In genomic region chr7:127211014-127211745, GRCm38 (mm10) we compare ENCODE assay signal across 13 mouse cellular contexts. TPM values are rescaled to one million over a fixed set of nuclear protein-coding genes. Genes with fewer than 3 reads are reported as not detected.
DNase-seq lines count a peak whose midpoint lies in the region; TF ChIP-seq lines count a peak whose summit lies in the region.
"Had no signal": no experiment of that assay in that cellular context is flagged by ENCODE, and none has a peak within 500 bp of the region (broad histone marks: within the 10 kb centered on the region; RNA-seq: fewer than 3 reads in every experiment).

No protein-coding gene starts in this region.

- TF ChIP-seq POLR2A in kidney, adult 2 months (IDR thresholded peaks at IDR 0.05; ENCODE audit: low read depth, low read length) = no peak

- 66% methylated on average over 5 of the region's 5 CpGs for WGBS in kidney, adult 2 months

- H3K36me3 ChIP-seq in kidney, adult 2 months (ENCODE audit: control insufficient read depth, insufficient read depth, low read length) = no peaks in the 10 kb centered on the region
- no peaks in the 10 kb centered on the region; the same call in 1 of the 2 replicates for H3K36me3 ChIP-seq in splenic B cell, adult 2 months (ENCODE audit: control insufficient read depth, insufficient read depth, low read length, poor library complexity, severe bottlenecking)

- peaks cover 7% of the 10 kb centered on the region; the same call in 1 of the 2 replicates for H3K4me1 ChIP-seq in kidney, adult 2 months (ENCODE audit: control insufficient read depth, insufficient read depth, low read length)

- no peaks in the 10 kb centered on the region for H3K27me3 ChIP-seq in kidney, adult 2 months (replicated peaks; ENCODE audit: control insufficient read depth, insufficient read depth, low read length)
- no peaks in the 10 kb centered on the region for H3K27me3 ChIP-seq in splenic B cell, adult 2 months (ENCODE audit: control insufficient read depth, insufficient read depth, low read length, poor library complexity, severe bottlenecking)

- peak; percentile 51 for DNase-seq in cerebellum, adult 11-12 months
- no peak for DNase-seq in cerebellum, postnatal 25 days
- DNase-seq in kidney, adult 2 months = peak; percentile 42
- no peak for DNase-seq in kidney, adult 8-10 months
- peak; percentile 34 for DNase-seq in thymus, postnatal 25 days
- DNase-seq in thymus, adult 18-20 months = no peak
- DNase-seq in splenic B cell, adult 2 months (ENCODE audit: low read depth, low spot score) = peak; percentile 25
- DNase-seq in MN1 (ENCODE audit: low spot score) = no peak
- DNase-seq: left cerebral cortex, postnatal 4 days; lung, adult 2 months; right cerebral cortex, postnatal 25 days had no signal

- TF ChIP-seq CTCF in kidney, adult 2 months (conservative IDR thresholded peaks at IDR 0.05; ENCODE audit: insufficient read depth, insufficient read length, low read depth, low read length) = no peak

- no peak overlapping the region for H3K27ac ChIP-seq in kidney, adult 2 months (ENCODE audit: insufficient read depth, low read depth, low read length)
- H3K27ac ChIP-seq: forebrain, embryonic 13.5 days; stomach, postnatal 0 days had no signal

- H3K4me3 ChIP-seq in kidney, adult 2 months (ENCODE audit: insufficient read depth, low read depth, low read length) = no peak overlapping the region
- H3K4me3 ChIP-seq: forebrain, embryonic 13.5 days had no signal

RNA-seq across cellular contexts. Expression of gene Mylpf, which starts 2.5 kb away (rescaled TPM):
- polyA plus RNA-seq in kidney, adult 2 months (2012; rRNA removed) = 0.33 and 90.1 TPM in 2 replicates

RNA-seq across cellular contexts. Expression of gene Tbc1d10b, which starts 2.9 kb away (rescaled TPM):
- polyA plus RNA-seq in kidney, adult 2 months (2012; rRNA removed) = 26.8 and 28.5 TPM in 2 replicates

RNA-seq across cellular contexts. Expression of gene Cd2bp2, which starts 15.3 kb away (rescaled TPM):
- polyA plus RNA-seq in kidney, adult 2 months (2012; rRNA removed) = 26.9 and 33.6 TPM in 2 replicates

RNA-seq across cellular contexts. Expression of gene Zfp553, which starts 21.7 kb away (rescaled TPM):
- polyA plus RNA-seq in kidney, adult 2 months (2012; rRNA removed) = 7.9 and 9.6 TPM in 2 replicates

RNA-seq across cellular contexts. Expression of gene Sept1, which starts 21.8 kb away (rescaled TPM):
- polyA plus RNA-seq in kidney, adult 2 months (2012; rRNA removed) = 24.1 and 38.4 TPM in 2 replicates

Comparison
In these comparisons a context has a peak if more than half of its experiments do, and no peak if none do; other contexts are left out.
1. DNase-seq: peak in cerebellum, adult 11-12 months (single experiment), kidney, adult 2 months (single experiment), thymus, postnatal 25 days (single experiment) and splenic B cell, adult 2 months (single experiment); none in cerebellum, postnatal 25 days (0 of 2), kidney, adult 8-10 months (0 of 2), thymus, adult 18-20 months (0 of 2) and MN1 (single experiment).